Mouse (Mus musculus) myocyte (in vitro differentiated cells): ENCODE measurements around the gene Ift43.

Experiments
- CEBPB ChIP-seq: IDR thresholded peaks from 2 replicates; pipeline ENCODE4 v1.6.1; 2011; ENCODE audit warnings: mild to moderate bottlenecking, moderate library complexity; ENCODE audit not compliant: poor library complexity, insufficient read depth, severe bottlenecking
- E2F4 ChIP-seq: IDR thresholded peaks from one replicate; pipeline ENCODE4 v1.6.1; 2011; ENCODE audit warnings: mild to moderate bottlenecking, control low read depth, moderate library complexity; ENCODE audit not compliant: insufficient read depth
- MAX ChIP-seq: IDR thresholded peaks from one replicate; pipeline ENCODE4 v1.6.1; 2011; ENCODE audit warnings: low read depth, mild to moderate bottlenecking, control low read depth
- MYOD1 ChIP-seq, 3 experiments: IDR thresholded peaks; one replicate each; pipeline ENCODE4 v1.6.1; 2011; ENCODE audit warnings: control low read depth in 2 of 3, low read depth in 2 of 3, mild to moderate bottlenecking in 2 of 3, moderate library complexity in 1 of 3; ENCODE audit not compliant: insufficient read length in 2 of 3, control insufficient read depth in 1 of 3
- MYOG ChIP-seq, 3 experiments: IDR thresholded peaks; one replicate each; pipeline ENCODE4 v1.6.1; 2011; ENCODE audit warnings: control low read depth in 2 of 3, low read depth in 2 of 3, mild to moderate bottlenecking in 2 of 3; ENCODE audit not compliant: insufficient read length in 2 of 3, control insufficient read depth in 1 of 3, insufficient read depth in 1 of 3
- POLR2A ChIP-seq: IDR thresholded peaks from one replicate; pipeline ENCODE4 v1.6.1; 2011; ENCODE audit warnings: low read depth, mild to moderate bottlenecking, control low read depth, moderate library complexity; ENCODE audit not compliant: insufficient read length
- POLR2AphosphoS2 ChIP-seq: IDR thresholded peaks from one replicate; pipeline ENCODE4 v1.6.1; 2011; ENCODE audit warnings: low read depth, control low read depth; ENCODE audit not compliant: insufficient read length
- REST ChIP-seq: IDR thresholded peaks from one replicate; pipeline ENCODE4 v1.6.1; 2011; ENCODE audit warnings: mild to moderate bottlenecking, control low read depth, moderate library complexity; ENCODE audit not compliant: insufficient read depth, insufficient read length
- SRF ChIP-seq: IDR thresholded peaks from one replicate; pipeline ENCODE4 v1.6.1; 2011; ENCODE audit warnings: low read depth; ENCODE audit not compliant: control insufficient read depth, insufficient read length
- TCF12 ChIP-seq: IDR thresholded peaks from one replicate; pipeline ENCODE4 v1.6.1; 2011; ENCODE audit warnings: mild to moderate bottlenecking, control low read depth; ENCODE audit not compliant: poor library complexity, insufficient read depth, severe bottlenecking
- USF1 ChIP-seq: IDR thresholded peaks from one replicate; pipeline ENCODE4 v1.6.1; 2011; ENCODE audit warnings: low read depth, mild to moderate bottlenecking, control low read depth, moderate library complexity

DNA sequence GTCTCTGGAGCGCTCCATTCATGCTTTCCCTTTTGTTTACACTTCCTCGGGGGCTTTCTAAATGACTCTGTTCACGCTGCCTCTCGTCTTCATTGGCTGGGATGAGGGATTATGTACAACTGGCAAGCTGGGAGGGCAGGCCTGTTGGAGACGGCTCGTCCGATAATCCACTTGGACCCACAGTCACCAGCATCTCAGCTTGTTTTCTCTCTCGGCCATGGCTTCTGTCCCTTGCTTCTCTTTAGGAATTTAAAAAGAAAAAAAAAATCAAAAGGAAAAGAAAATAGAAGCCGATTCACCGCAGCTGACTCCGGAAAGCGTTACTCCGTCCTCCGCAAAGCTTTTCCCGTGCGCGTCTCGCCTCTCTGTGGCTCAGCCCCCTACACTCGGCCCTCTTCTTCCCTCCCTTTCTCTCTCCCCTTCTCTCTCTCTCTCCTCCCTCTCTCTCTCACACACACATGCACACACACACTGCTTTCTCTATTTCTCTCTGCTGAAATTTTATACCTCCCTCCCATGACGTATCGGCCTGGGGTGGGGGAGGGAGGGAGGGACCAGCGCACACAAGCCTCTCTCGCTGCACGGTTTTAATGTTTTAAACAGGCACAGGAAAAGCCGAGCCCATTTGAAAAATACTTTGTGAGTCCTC is 3.7 kb upstream of the Ift43 start, which contains the start of gene Tgfb3:
- TF ChIP-seq POLR2A (peak; percentile 77), MYOG (IDR thresholded peaks at IDR 0.05; ENCODE audit: control insufficient read depth in 1 of 3, insufficient read depth in 1 of 3, insufficient read length in 2 of 3, low read depth in 2 of 3) (no peak), TCF12 (no peak), CEBPB (no peak), MAX (peak; percentile 31), POLR2AphosphoS2 (peak; percentile 82), E2F4 (no peak), SRF (no peak), REST (no peak), USF1 (no peak), MYOD1 (IDR thresholded peaks at IDR 0.05; ENCODE audit: control insufficient read depth in 1 of 3, insufficient read length in 2 of 3, low read depth in 2 of 3) (no peak)
